Mouse (Mus musculus) adrenal gland, postnatal 4 days (tissue): ENCODE results near the gene Zfp213. TPM values are rescaled to one million over a fixed set of nuclear protein-coding genes. Genes with fewer than 3 reads are reported as not detected.
"Not testable (repeated sequence)": the region's sequence is repeated elsewhere in the genome, so short reads cannot be mapped to it uniquely, and the experiment has no call there.

Source experiments
- DNase-seq, 2 experiments: peaks; one replicate each; pipeline ENCODE4 v3.0.0; 2021 to 2022; ENCODE audit warnings: low spot score in 2 of 2, mixed read lengths in 2 of 2
- total RNA-seq, 2 experiments: library from RNA; stranded (reverse); gene quantifications; 2 replicates each; pipeline ENCODE4 v1.2.3; 2021

Zfp213 gene
- total RNA-seq, 2 experiments from 2014 or later, result 8.5 to 11.5 TPM

- DNase-seq, result peak; percentile 53 to 58
Measured at GRCm38 (mm10) chr17:23546333-23546701, 17.7 kb downstream of the Zfp213 start.

GRCm38 (mm10) chr17:23545841-23546240, 18.2 kb downstream of the Zfp213 start:
- no peak for DNase-seq

GRCm38 (mm10) chr17:23544766-23545165, 19.3 kb downstream of the Zfp213 start:
- DNase-seq, result no peak

GRCm38 (mm10) chr17:23543983-23544382, 20.1 kb downstream of the Zfp213 start:
- DNase-seq, result no peak

- DNase-seq, result no peak
Measured at GRCm38 (mm10) chr17:23543325-23543724, 20.7 kb downstream of the Zfp213 start.

- no peak for DNase-seq
Measured at GRCm38 (mm10) chr17:23542835-23543234, 21.2 kb downstream of the Zfp213 start.

GRCm38 (mm10) chr17:23542004-23542720, 21.9 kb downstream of the Zfp213 start:
- no peak for DNase-seq

- DNase-seq, result no peak
Measured at GRCm38 (mm10) chr17:23540605-23541475, 23.2 kb downstream of the Zfp213 start.

GRCm38 (mm10) chr17:23540106-23540505, 23.9 kb downstream of the Zfp213 start:
- no peak for DNase-seq

GRCm38 (mm10) chr17:23539608-23540007, 24.4 kb downstream of the Zfp213 start:
- DNase-seq, result no peak

GRCm38 (mm10) chr17:23538299-23539015, 25.6 kb downstream of the Zfp213 start:
- no peak for DNase-seq

- DNase-seq, result no peak
Measured at GRCm38 (mm10) chr17:23537554-23538255, 26.3 kb downstream of the Zfp213 start.

GRCm38 (mm10) chr17:23535046-23535788, 28.8 kb downstream of the Zfp213 start:
- DNase-seq, result not testable (repeated sequence)

GRCm38 (mm10) chr17:23533591-23534490, 30.2 kb downstream of the Zfp213 start:
- not testable (repeated sequence) for DNase-seq

GRCm38 (mm10) chr17:23531408-23531807, 32.6 kb downstream of the Zfp213 start:
- not testable (repeated sequence) for DNase-seq

GRCm38 (mm10) chr17:23522941-23523732, 40.9 kb downstream of the Zfp213 start:
- DNase-seq, result not testable (repeated sequence)

- no peak for DNase-seq
Measured at GRCm38 (mm10) chr17:23518701-23519423, 45.2 kb downstream of the Zfp213 start.
